ENCODE assay signal across 11 mouse cellular contexts in the genomic region with DNA sequence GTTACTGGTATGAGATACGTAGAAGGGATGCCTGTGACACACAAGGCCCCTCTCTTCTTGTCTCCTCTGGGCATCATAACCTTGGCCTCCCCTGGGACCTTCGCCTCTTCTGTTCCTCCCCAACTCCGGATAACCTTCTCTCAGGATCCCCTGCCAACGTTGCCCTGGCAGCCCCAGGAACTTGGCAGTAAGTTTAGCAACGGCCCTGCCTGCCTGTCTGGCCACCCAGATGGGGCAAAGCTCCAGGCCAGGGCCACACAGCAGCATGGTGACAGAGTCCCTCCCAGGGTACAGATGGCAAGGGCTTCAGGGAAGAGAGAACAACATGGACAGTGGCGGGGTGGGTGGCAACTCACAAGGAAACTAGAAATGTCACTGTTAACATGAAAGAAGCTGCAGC. TPM values are rescaled to one million over a fixed set of nuclear protein-coding genes. Genes with fewer than 3 reads are reported as not detected.
DNase-seq lines count a peak whose midpoint lies in the region; ATAC-seq and TF ChIP-seq lines count a peak whose summit lies in the region.
"Had no signal": no experiment of that assay in that cellular context is flagged by ENCODE, and none has a peak within 500 bp of the region (broad histone marks: within the 10 kb centered on the region; RNA-seq: fewer than 3 reads in every experiment).

No protein-coding gene starts in this region.

- H3K4me1 ChIP-seq in cerebellum, adult 2 months (ENCODE audit: control insufficient read depth, insufficient read depth, low read length) = no peaks in the 10 kb centered on the region

- ATAC-seq in cerebellum, adult (ENCODE audit: insufficient number of reproducible peaks, low FRiP score, low TSS enrichment) = no peak
- ATAC-seq in granulocyte monocyte progenitor cell, adult 5-6 weeks (replicated peaks; ENCODE audit: poor library complexity, severe bottlenecking) = no peak

- no peak for TF ChIP-seq POLR2A in cerebellum, adult 2 months (IDR thresholded peaks at IDR 0.05; ENCODE audit: borderline replicate concordance, insufficient read depth, low read length)

- intact Hi-C loops in left cerebral cortex, postnatal 14 days (cut with DNase I) = no loop called here

- H3K27ac ChIP-seq in cerebellum, adult 2 months (ENCODE audit: insufficient read depth, low read length) = no peak overlapping the region
- H3K27ac ChIP-seq: neural tube, embryonic 12.5 days had no signal

- peak; percentile 18 to 29 for DNase-seq in cerebellum, adult 2 months
- peak; percentile 19 to 37 for DNase-seq in left cerebral cortex, postnatal 14 days (ENCODE audit: low spot score in 2 of 2)
- no peak for DNase-seq in left cerebral cortex, adult 8-10 months (ENCODE audit: low spot score in 2 of 2)
- DNase-seq in cerebellum, adult 8-10 months = peak; percentile 9
- peak; percentile 18 for DNase-seq in layer of hippocampus, adult 9-11 months
- DNase-seq in thymus, postnatal 36 days = no peak
- DNase-seq: kidney, postnatal 4 days had no signal

- H3K27me3 ChIP-seq in cerebellum, adult 2 months (ENCODE audit: control insufficient read depth, insufficient read depth, low read length) = no peaks in the 10 kb centered on the region; the same call in 1 of the 2 replicates
- H3K27me3 ChIP-seq: neural tube, embryonic 12.5 days had no signal

- TF ChIP-seq CTCF in cerebellum, adult 2 months (IDR thresholded peaks at IDR 0.05; ENCODE audit: borderline replicate concordance, insufficient read depth, low read depth, low read length) = no peak

- 23% methylated on average over 6 of the region's 6 CpGs for WGBS in cerebellum, adult 2 months

- no peak overlapping the region for H3K4me3 ChIP-seq in cerebellum, adult 2 months (replicated peaks; ENCODE audit: insufficient read depth, low read depth, low read length)
- H3K4me3 ChIP-seq: neural tube, embryonic 12.5 days had no signal

RNA-seq across cellular contexts. Expression of a gene that starts 9.8 kb away (rescaled TPM):
- 0.18 and 0.27 TPM in 2 replicates for polyA plus RNA-seq in cerebellum, adult 2 months (2012; rRNA removed)
- under 1 TPM in 1 of 2 experiments, not detected in 1; 0.40 TPM for total RNA-seq in left cerebral cortex, postnatal 14 days (2021)
- under 1 TPM in 2 of 4 experiments, not detected in 2; 0.26 to 0.28 TPM for total RNA-seq in left cerebral cortex, adult 8-10 months (2022)
- not detected in 2 replicates for total RNA-seq in granulocyte monocyte progenitor cell, adult 5-6 weeks (2014; fragmentation: Nextera tagmentation)
- total RNA-seq in granulocyte monocyte progenitor cell, adult 5-6 weeks (2017) = not detected in 2 replicates
- total RNA-seq: MEL had no signal

Comparison
In these comparisons a context has a peak if more than half of its experiments do, and no peak if none do; other contexts are left out.
1. DNase-seq: peak in cerebellum, adult 2 months (2 of 2), left cerebral cortex, postnatal 14 days (2 of 2), cerebellum, adult 8-10 months (single experiment) and layer of hippocampus, adult 9-11 months (single experiment); none in left cerebral cortex, adult 8-10 months (0 of 2) and thymus, postnatal 36 days (0 of 2).